Mouse (Mus musculus) hindbrain, embryonic 10.5 days (tissue): Measurements from ENCODE around the gene Tlr6. TPM values are rescaled to one million over a fixed set of nuclear protein-coding genes. Genes with fewer than 3 reads are reported as not detected.

Experiments
- DNase-seq: peaks from one replicate; pipeline ENCODE4 v3.0.0-alpha.2; 2017; ENCODE audit warnings: low spot score
- H3K27ac ChIP-seq: fragments of 300-500 bp; sonication (generic); 2 replicates; pipeline ENCODE4 v1.5.1; 2016; ENCODE audit warnings: mild to moderate bottlenecking, moderate library complexity
- H3K27me3 ChIP-seq: fragments of 300-500 bp; sonication (generic); 2 replicates; pipeline ENCODE4 v1.6.1; 2016; ENCODE audit warnings: mild to moderate bottlenecking; ENCODE audit not compliant: poor library complexity, insufficient read depth, severe bottlenecking
- H3K36me3 ChIP-seq: fragments of 300-500 bp; sonication (generic); 2 replicates; pipeline ENCODE4 v1.6.1; 2016; ENCODE audit warnings: mild to moderate bottlenecking, moderate library complexity
- H3K4me1 ChIP-seq: fragments of 300-500 bp; sonication (generic); replicated peaks from 2 replicates; pipeline ENCODE4 v1.6.1; 2016; ENCODE audit warnings: mild to moderate bottlenecking
- H3K4me3 ChIP-seq: fragments of 300-500 bp; sonication (generic); 2 replicates; pipeline ENCODE4 v1.5.1; 2016; ENCODE audit warnings: mild to moderate bottlenecking, moderate library complexity
- H3K9me3 ChIP-seq: fragments of 300-500 bp; sonication (generic); 2 replicates; pipeline ENCODE4 v1.6.1; 2016; ENCODE audit warnings: mild to moderate bottlenecking, moderate library complexity
- WGBS: fragments of 180-500 bp; shearing (Covaris S2); methylation state at CpG from one replicate; pipeline ENCODE4 v1.1.7; 2016; 5-methylcytosine and 5-hydroxymethylcytosine counted together
- polyA plus RNA-seq: library from polyadenylated mRNA; unstranded; fragments of >200 nt; fragmentation: Nextera tagmentation; extraction: Ambion mirVana; gene quantifications from 2 replicates; pipeline ENCODE4 v1.2.1, GENCODE M21; 2016

Tlr6 gene
- polyA plus RNA-seq, 1 experiment from 2014 or later = 0.29 TPM

DNA sequence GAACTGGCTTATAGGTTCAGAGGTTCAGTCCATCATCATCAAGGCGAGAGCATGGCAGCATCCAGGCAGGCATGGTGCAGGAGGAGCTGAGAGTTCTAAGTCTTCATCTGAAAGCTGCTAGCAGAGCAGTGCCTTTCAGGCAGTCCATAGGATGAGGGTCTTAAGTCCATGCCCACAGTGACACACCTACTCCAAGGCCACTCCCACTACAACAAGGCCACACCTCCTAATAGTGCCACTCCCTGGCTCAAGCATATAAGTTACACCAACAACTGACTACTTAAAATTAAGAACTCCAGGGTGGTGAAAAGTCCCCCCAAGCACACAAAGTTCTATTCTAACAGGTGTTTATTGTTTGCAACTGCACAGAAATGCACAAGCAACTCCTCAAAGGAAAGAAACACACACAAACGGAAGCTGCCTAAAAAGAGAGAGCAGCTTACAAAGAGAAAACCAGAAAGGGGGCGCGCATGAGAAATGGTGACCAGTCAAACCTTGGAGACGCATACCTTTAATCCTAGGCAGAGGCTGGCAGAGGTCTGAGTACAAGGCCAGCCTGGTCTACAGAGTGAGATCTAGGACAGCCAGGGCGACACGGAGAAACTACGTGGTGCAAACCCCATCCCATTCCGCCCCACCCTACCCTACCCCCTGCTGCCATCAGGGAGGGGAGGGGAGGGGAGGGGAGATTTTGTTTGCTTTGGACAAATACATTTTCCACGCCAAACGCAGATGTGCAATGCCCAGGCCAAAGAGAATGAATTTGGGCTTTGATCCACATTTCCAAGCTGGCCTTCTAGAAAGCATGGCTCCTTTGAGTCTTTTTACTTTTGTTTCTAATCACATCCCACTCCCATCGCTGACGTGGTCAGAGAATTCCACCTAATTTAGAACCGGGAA, 9.3 kb upstream of the Tlr6 start:
- H3K27ac ChIP-seq = peak overlapping the region; percentile 89
- H3K9me3 ChIP-seq = no peaks in the 10 kb centered on the region
- H3K27me3 ChIP-seq = peaks cover 13% of the 10 kb centered on the region
- no peak for DNase-seq
- H3K4me1 ChIP-seq = peaks cover 30% of the 10 kb centered on the region
- WGBS = 4% methylated on average over 14 of the region's 14 CpGs
- no peaks in the 10 kb centered on the region for H3K36me3 ChIP-seq
- H3K4me3 ChIP-seq = peak overlapping the region; percentile 77

DNA sequence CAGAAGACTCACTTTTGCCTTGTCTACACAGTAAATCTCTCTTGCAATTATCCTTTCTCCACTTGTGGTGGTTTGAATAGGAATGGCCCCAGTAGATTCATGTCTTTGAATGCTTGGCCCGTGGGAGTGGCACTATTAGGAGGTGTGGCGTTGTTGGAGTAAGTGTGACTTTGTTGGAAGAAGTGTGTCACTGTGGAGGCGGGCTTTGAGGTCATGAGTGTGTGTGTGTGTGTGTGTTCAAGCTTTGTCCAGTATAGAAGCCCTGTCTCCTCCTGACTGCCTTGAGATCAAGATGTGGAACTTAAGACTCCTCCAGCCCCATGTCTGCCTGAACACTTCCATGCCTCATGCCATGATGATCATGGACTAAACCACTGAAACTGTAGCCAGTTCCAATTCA, 3.8 kb upstream of the Tlr6 start:
- H3K4me3 ChIP-seq = no peak overlapping the region
- H3K27ac ChIP-seq = no peak overlapping the region
- no peaks in the 10 kb centered on the region for H3K36me3 ChIP-seq
- WGBS = 78% methylated on average over 3 of the region's 3 CpGs
- no peaks in the 10 kb centered on the region for H3K9me3 ChIP-seq
- 0 out of 2 replicates have a peak, but pooled peaks cover 3% of the 10 kb centered on the region for H3K4me1 ChIP-seq
- no peaks in the 10 kb centered on the region for H3K27me3 ChIP-seq
- no peak for DNase-seq

DNA sequence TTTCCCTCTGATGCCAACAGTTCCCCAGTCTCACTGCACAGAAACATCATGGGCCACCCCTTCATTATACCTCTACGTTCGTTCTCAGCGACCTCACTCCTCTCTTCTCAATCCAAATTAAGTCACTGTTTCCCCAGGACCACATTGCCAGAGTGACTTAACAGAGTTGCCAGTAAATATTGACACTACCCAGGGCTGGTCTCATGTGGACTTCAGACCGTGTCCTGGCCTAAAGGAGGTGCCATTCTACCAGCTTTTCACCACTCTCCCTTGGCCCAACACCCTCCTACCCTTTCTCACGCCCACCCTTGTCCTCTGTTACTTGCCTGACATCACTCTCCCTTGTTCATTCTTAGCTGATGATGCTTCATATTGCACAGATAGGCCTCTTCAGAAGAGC, 3.4 kb upstream of the Tlr6 start:
- Histone ChIP-seq H3K9me3 (no peaks in the 10 kb centered on the region), H3K27ac (no peak overlapping the region), H3K27me3 (no peaks in the 10 kb centered on the region), H3K36me3 (no peaks in the 10 kb centered on the region), H3K4me3 (no peak overlapping the region), H3K4me1 (0 out of 2 replicates have a peak, but pooled peaks cover 3% of the 10 kb centered on the region)
- DNase-seq = no peak
- 84% methylated on average over 5 of the region's 5 CpGs for WGBS

DNA sequence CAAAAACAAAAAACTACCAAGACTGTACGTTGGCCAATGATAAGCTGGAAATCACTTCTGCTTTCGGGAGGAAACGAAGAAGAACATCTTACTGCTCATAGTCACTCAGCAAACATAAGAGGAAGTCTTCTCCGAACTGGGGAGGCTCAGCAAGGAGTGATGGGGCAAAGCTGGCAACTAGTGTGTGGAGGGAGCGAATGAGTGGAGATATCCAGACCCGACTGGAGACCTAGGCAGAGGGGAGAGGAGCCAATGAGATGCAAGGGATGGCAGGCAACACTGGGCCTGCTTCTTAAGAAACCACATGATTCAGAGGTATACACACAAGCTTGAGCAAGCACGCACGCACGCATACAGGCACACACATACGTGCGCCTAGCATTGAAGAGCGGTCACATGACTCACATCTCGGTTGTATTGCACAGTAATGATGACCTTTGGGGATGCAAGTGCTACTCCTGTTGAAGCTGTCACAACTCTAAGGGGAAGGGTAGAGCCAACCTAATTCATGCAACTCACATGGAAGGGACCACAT, 1.0 kb upstream of the Tlr6 start:
- no peak overlapping the region for H3K27ac ChIP-seq
- H3K4me3 ChIP-seq = no peak overlapping the region
- no peaks in the 10 kb centered on the region for H3K27me3 ChIP-seq
- H3K9me3 ChIP-seq = no peaks in the 10 kb centered on the region
- no peaks in the 10 kb centered on the region for H3K4me1 ChIP-seq
- no peaks in the 10 kb centered on the region for H3K36me3 ChIP-seq
- no peak for DNase-seq
- WGBS = 92% methylated on average over 13 of the region's 13 CpGs

- no peaks in the 10 kb centered on the region for H3K9me3 ChIP-seq
- 88% methylated on average over 22 of the region's 22 CpGs for WGBS
- DNase-seq = no peak
- H3K27ac ChIP-seq = no peak overlapping the region
- H3K36me3 ChIP-seq = no peaks in the 10 kb centered on the region
- H3K4me1 ChIP-seq = no peaks in the 10 kb centered on the region
- H3K27me3 ChIP-seq = no peaks in the 10 kb centered on the region
- no peak overlapping the region for H3K4me3 ChIP-seq
Observed at GRCm38 (mm10) chr5:64958991-64959842, 680 bp downstream of the Tlr6 start.

GRCm38 (mm10) chr5:64954931-64955330, 5.0 kb downstream of the Tlr6 start:
- WGBS = 88% methylated on average over 8 of the region's 8 CpGs
- H3K9me3 ChIP-seq = no peaks in the 10 kb centered on the region
- H3K4me1 ChIP-seq = no peaks in the 10 kb centered on the region
- no peaks in the 10 kb centered on the region for H3K27me3 ChIP-seq
- H3K4me3 ChIP-seq = no peak overlapping the region
- H3K27ac ChIP-seq = no peak overlapping the region
- H3K36me3 ChIP-seq = no peaks in the 10 kb centered on the region
- DNase-seq = no peak

DNA sequence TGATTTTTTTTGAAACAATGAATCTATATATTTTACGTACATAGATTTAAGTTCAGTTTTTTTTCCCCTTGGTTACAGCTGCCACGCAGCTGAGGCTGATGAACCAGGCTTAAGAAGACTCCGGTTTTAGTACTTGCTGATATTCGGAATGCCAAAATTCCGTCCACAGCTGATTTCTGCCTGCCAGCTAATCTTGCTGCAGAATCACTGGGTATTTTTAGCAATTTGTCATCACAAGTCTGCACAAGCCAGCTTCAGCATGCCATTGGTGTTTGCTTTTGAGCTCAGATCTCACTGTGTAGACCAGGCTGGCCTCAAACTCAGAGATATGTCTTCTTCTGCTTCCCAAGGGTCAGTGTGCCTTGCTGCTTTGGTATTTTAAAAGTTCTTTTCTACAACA, 8.4 kb downstream of the Tlr6 start:
- Histone ChIP-seq H3K27ac (no peak overlapping the region), H3K9me3 (no peaks in the 10 kb centered on the region), H3K36me3 (no peaks in the 10 kb centered on the region), H3K4me1 (no peaks in the 10 kb centered on the region), H3K27me3 (no peaks in the 10 kb centered on the region), H3K4me3 (no peak overlapping the region)
- no peak for DNase-seq
- 92% methylated on average over 5 of the region's 5 CpGs for WGBS

- Histone ChIP-seq H3K9me3 (0 out of 2 replicates have a peak, but pooled peaks cover 3% of the 10 kb centered on the region), H3K4me1 (no peaks in the 10 kb centered on the region), H3K27me3 (no peaks in the 10 kb centered on the region), H3K4me3 (no peak overlapping the region), H3K36me3 (no peaks in the 10 kb centered on the region), H3K27ac (no peak overlapping the region)
- WGBS = 93% methylated on average over 15 of the region's 15 CpGs
- no peak for DNase-seq
Observed at GRCm38 (mm10) chr5:64932775-64933174, 27.1 kb downstream of the Tlr6 start.

DNA sequence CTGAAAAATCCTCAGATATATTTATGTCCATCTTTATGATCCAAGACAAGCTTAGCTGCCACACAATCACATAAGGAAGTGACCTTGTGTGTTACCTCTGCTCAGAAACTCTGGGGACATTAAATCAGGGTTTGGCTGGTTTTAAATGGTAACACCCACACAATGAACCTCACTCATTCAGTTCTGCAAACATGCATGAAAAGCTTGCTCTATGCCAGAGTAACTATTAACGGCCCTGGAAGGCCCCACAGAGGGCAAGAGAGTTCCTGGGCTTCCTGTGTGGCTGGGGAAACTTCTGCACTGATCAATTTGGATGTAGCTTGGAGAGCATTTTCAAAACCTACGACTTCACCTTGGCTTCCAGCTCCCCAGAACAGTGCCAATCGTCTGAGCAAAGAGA, 27.7 kb downstream of the Tlr6 start:
- Histone ChIP-seq H3K27ac (no peak overlapping the region), H3K4me3 (no peak overlapping the region), H3K36me3 (no peaks in the 10 kb centered on the region), H3K9me3 (no peaks in the 10 kb centered on the region), H3K27me3 (no peaks in the 10 kb centered on the region), H3K4me1 (no peaks in the 10 kb centered on the region)
- no peak for DNase-seq
- WGBS = 69% methylated on average over 3 of the region's 3 CpGs

DNA sequence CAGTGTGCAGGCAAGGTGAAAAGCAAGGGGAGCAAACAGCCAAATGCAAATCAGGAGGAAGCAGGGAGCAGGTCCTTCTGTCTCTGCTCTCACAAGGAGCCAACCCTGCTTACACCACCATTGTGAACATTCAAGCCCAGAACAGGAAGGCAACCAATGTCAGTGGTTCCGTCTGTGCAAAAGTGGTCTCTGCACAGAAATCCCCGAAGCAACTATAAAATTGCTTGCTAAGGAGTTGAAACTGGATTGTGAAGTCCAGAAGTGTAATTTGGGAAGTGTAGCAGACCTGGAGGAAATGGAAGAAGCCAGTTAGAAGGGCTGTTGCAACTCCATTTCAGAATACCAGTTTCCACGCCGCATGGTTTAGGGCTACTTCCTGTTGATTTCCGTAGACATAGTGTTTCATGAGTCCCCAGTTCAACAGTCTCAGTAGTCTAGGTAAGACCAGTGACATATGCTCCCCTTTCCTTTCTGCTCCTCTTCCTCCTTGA, 37.0 kb downstream of the Tlr6 start:
- 93% methylated on average over 5 of the region's 5 CpGs for WGBS
- Histone ChIP-seq H3K9me3 (no peaks in the 10 kb centered on the region), H3K4me3 (no peak overlapping the region), H3K36me3 (no peaks in the 10 kb centered on the region), H3K27ac (no peak overlapping the region), H3K4me1 (no peaks in the 10 kb centered on the region), H3K27me3 (no peaks in the 10 kb centered on the region)
- DNase-seq = no peak

GRCm38 (mm10) chr5:64918616-64919597, 41.0 kb downstream of the Tlr6 start:
- Histone ChIP-seq H3K36me3 (no peaks in the 10 kb centered on the region), H3K9me3 (peaks cover 10% of the 10 kb centered on the region; the same call in 1 of the 2 replicates), H3K27ac (no peak overlapping the region), H3K4me3 (no peak overlapping the region), H3K27me3 (no peaks in the 10 kb centered on the region), H3K4me1 (no peaks in the 10 kb centered on the region)
- 90% methylated on average over 6 of the region's 6 CpGs for WGBS
- no peak for DNase-seq

GRCm38 (mm10) chr5:64917721-64918120, 42.2 kb downstream of the Tlr6 start:
- Histone ChIP-seq H3K27ac (no peak overlapping the region), H3K9me3 (peaks cover 10% of the 10 kb centered on the region; the same call in 1 of the 2 replicates), H3K4me1 (no peaks in the 10 kb centered on the region), H3K36me3 (no peaks in the 10 kb centered on the region), H3K4me3 (no peak overlapping the region), H3K27me3 (no peaks in the 10 kb centered on the region)
- DNase-seq = no peak
- 95% methylated on average over 11 of the region's 11 CpGs for WGBS
